Mouse (Mus musculus) lung, adult 18-20 months (tissue): ENCODE measurements around the gene Prkd2.

Source experiments
- DNase-seq, 2 experiments: peaks; one replicate each; pipeline ENCODE4 v3.0.0; 2022; ENCODE audit warnings: mixed read lengths in 2 of 2

The Prkd2 gene

GRCm38 (mm10) chr7:16869497-16869896 lies 26.8 kb downstream of the Prkd2 start:
- DNase-seq: no peak

- DNase-seq: no peak
These were observed 28.9 kb downstream of the Prkd2 start for GRCm38 (mm10) chr7:16871600-16871999.

- DNase-seq: no peak
These were observed 29.8 kb downstream of the Prkd2 start for GRCm38 (mm10) chr7:16872478-16872877.

- DNase-seq: no peak
These were observed 30.7 kb downstream of the Prkd2 start for GRCm38 (mm10) chr7:16873392-16873791.

GRCm38 (mm10) chr7:16874190-16874589 lies 31.5 kb downstream of the Prkd2 start:
- DNase-seq: peak; percentile 79 to 81

- DNase-seq: peak; percentile 100
These were observed 32.1 kb downstream of the Prkd2 start for GRCm38 (mm10) chr7:16874756-16875309.

GRCm38 (mm10) chr7:16875310-16875325 lies 32.4 kb downstream of the Prkd2 start, which contains the start of gene Dact3:
Dact3 (plus strand) TSS chr7:16875317.
- no peak for DNase-seq

- DNase-seq: no peak
These were observed 32.6 kb downstream of the Prkd2 start for GRCm38 (mm10) chr7:16875326-16875725.

GRCm38 (mm10) chr7:16876006-16876405 lies 33.3 kb downstream of the Prkd2 start:
- no peak for DNase-seq

- DNase-seq: peak in 1 of 2 experiments; percentile 29
These were observed 33.9 kb downstream of the Prkd2 start for GRCm38 (mm10) chr7:16876608-16877007.

- DNase-seq: no peak
These were observed 35.0 kb downstream of the Prkd2 start for GRCm38 (mm10) chr7:16877717-16878116.

GRCm38 (mm10) chr7:16879796-16880547 lies 37.3 kb downstream of the Prkd2 start:
- peak in 1 of 2 experiments; percentile 42 for DNase-seq

- no peak for DNase-seq
These were observed 37.9 kb downstream of the Prkd2 start for GRCm38 (mm10) chr7:16880615-16881014.

- DNase-seq: no peak
These were observed 40.5 kb downstream of the Prkd2 start for GRCm38 (mm10) chr7:16883162-16883561.

- DNase-seq: no peak
These were observed 41.6 kb downstream of the Prkd2 start for GRCm38 (mm10) chr7:16884334-16884733.

- no peak for DNase-seq
These were observed 42.6 kb downstream of the Prkd2 start for GRCm38 (mm10) chr7:16885271-16885776.

GRCm38 (mm10) chr7:16885905-16886304 lies 43.2 kb downstream of the Prkd2 start:
- no peak for DNase-seq

GRCm38 (mm10) chr7:16890536-16890935 lies 47.8 kb downstream of the Prkd2 start:
- DNase-seq: no peak

- peak; percentile 70 to 78 for DNase-seq
These were observed 48.2 kb downstream of the Prkd2 start for GRCm38 (mm10) chr7:16890944-16891343.

- DNase-seq: peak; percentile 79 to 84
These were observed 49.1 kb downstream of the Prkd2 start, which contains the start of gene Gng8 for GRCm38 (mm10) chr7:16891641-16892351. Gng8 (plus strand) TSS chr7:16891786.

GRCm38 (mm10) chr7:16892352-16892730 lies 49.6 kb downstream of the Prkd2 start:
- no peak for DNase-seq

- DNase-seq: no peak
These were observed 50.9 kb downstream of the Prkd2 start for GRCm38 (mm10) chr7:16893612-16894011.

- no peak for DNase-seq
These were observed 51.6 kb downstream of the Prkd2 start for GRCm38 (mm10) chr7:16894279-16894678.

- DNase-seq: peak; percentile 71 to 79
These were observed 52.3 kb downstream of the Prkd2 start for GRCm38 (mm10) chr7:16895000-16895399.
